Mouse (Mus musculus) adrenal gland, postnatal 10 days (tissue): Measurements from ENCODE around the gene Doc2g. TPM values are rescaled to one million over a fixed set of nuclear protein-coding genes. Genes with fewer than 3 reads are reported as not detected.
A peak's percentile ranks its signal among the peaks of the same experiment; 100 is the strongest.

Experiments
- DNase-seq: peaks from one replicate; pipeline ENCODE4 v3.0.0; 2021; ENCODE audit warnings: mixed read lengths
- total RNA-seq, 2 experiments: library from RNA; stranded (reverse); gene quantifications; 2 replicates each; pipeline ENCODE4 v1.2.3; 2021

Doc2g gene
- total RNA-seq, 2 experiments from 2014 or later = 1.3 to 3.0 TPM

- DNase-seq = no peak
Measured at GRCm38 (mm10) chr19:3991562-3991961, 11.6 kb upstream of the Doc2g start.

- DNase-seq = no peak
Measured at GRCm38 (mm10) chr19:3991966-3992365, 11.1 kb upstream of the Doc2g start.

- no peak for DNase-seq
Measured at GRCm38 (mm10) chr19:3992416-3992815, 10.7 kb upstream of the Doc2g start, which contains the start of gene Tbx10. TSS of gene Tbx10 (plus strand) at chr19:3992752.

- DNase-seq = no peak
Measured at GRCm38 (mm10) chr19:3994932-3995331, 8.2 kb upstream of the Doc2g start.

GRCm38 (mm10) chr19:3995505-3995904 is 7.6 kb upstream of the Doc2g start:
- no peak for DNase-seq

- DNase-seq = no peak
Measured at GRCm38 (mm10) chr19:3996106-3996505, 7.0 kb upstream of the Doc2g start.

GRCm38 (mm10) chr19:3996747-3997146 is 6.4 kb upstream of the Doc2g start:
- DNase-seq = no peak

GRCm38 (mm10) chr19:3997231-3997630 is 5.9 kb upstream of the Doc2g start:
- DNase-seq = no peak

- DNase-seq = no peak
Measured at GRCm38 (mm10) chr19:3998335-3998734, 4.8 kb upstream of the Doc2g start.

- DNase-seq = no peak
Measured at GRCm38 (mm10) chr19:3999121-3999730, 3.9 kb upstream of the Doc2g start.

GRCm38 (mm10) chr19:4000119-4000900 is 2.8 kb upstream of the Doc2g start, which contains the start of the genes Nudt8 and Gm49405:
TSS of gene Nudt8 (plus strand) at chr19:4000580.
TSS of gene Gm49405 (plus strand) at chr19:4000626.
- DNase-seq = peak; percentile 95

- DNase-seq = no peak
Measured at GRCm38 (mm10) chr19:4000949-4001525, 2.1 kb upstream of the Doc2g start.

GRCm38 (mm10) chr19:4001752-4002151 is 1.4 kb upstream of the Doc2g start:
- no peak for DNase-seq

GRCm38 (mm10) chr19:4003641-4004040 is 528 bp downstream of the Doc2g start:
- DNase-seq = no peak

- DNase-seq = no peak
Measured at GRCm38 (mm10) chr19:4004331-4004730, 1.2 kb downstream of the Doc2g start.

GRCm38 (mm10) chr19:4005091-4005490 is 2.0 kb downstream of the Doc2g start:
- DNase-seq = no peak

GRCm38 (mm10) chr19:4005971-4006370 is 2.9 kb downstream of the Doc2g start:
- no peak for DNase-seq

GRCm38 (mm10) chr19:4011086-4011485 is 8.0 kb downstream of the Doc2g start:
- DNase-seq = no peak

- DNase-seq = peak; percentile 97
Measured at GRCm38 (mm10) chr19:4012432-4013022, 9.4 kb downstream of the Doc2g start, which contains the start of gene Ndufv1. TSS of gene Ndufv1 (minus strand) at chr19:4012806.

GRCm38 (mm10) chr19:4013066-4013465 is 10.0 kb downstream of the Doc2g start:
- no peak for DNase-seq

GRCm38 (mm10) chr19:4014802-4015201 is 11.7 kb downstream of the Doc2g start:
- DNase-seq = no peak

- no peak for DNase-seq
Measured at GRCm38 (mm10) chr19:4015635-4016034, 12.5 kb downstream of the Doc2g start.
